Mouse (Mus musculus) embryonic fibroblast, embryonic 13.5 days (primary cell): Measurements from ENCODE around the gene Gm20765. TPM values are rescaled to one million over a fixed set of nuclear protein-coding genes. Genes with fewer than 3 reads are reported as not detected.
"Not testable (repeated sequence)": the region's sequence is repeated elsewhere in the genome, so short reads cannot be mapped to it uniquely, and the experiment has no call there.

Experiments used
- H3K27ac ChIP-seq: 2 replicates; pipeline ENCODE4 v1.5.1; 2012; ENCODE audit warnings: low read length, control low read depth, inconsistent platforms; ENCODE audit not compliant: insufficient read depth
- H3K4me1 ChIP-seq: 2 replicates; pipeline ENCODE4 v1.6.1; 2011; ENCODE audit warnings: low read length; ENCODE audit not compliant: control insufficient read depth, insufficient read depth
- H3K4me3 ChIP-seq: 2 replicates; pipeline ENCODE4 v1.5.1; 2011; ENCODE audit warnings: mild to moderate bottlenecking, control low read depth, low read length; ENCODE audit not compliant: insufficient read depth
- CTCF ChIP-seq: IDR thresholded peaks from 2 replicates; pipeline ENCODE4 v1.5.1; 2011; ENCODE audit warnings: mild to moderate bottlenecking, control low read depth, low read length, moderate library complexity, borderline replicate concordance; ENCODE audit not compliant: insufficient read depth
- POLR2A ChIP-seq: IDR thresholded peaks from 2 replicates; pipeline ENCODE4 v1.6.1; 2011; ENCODE audit warnings: low read depth, mild to moderate bottlenecking, control low read depth, low read length, moderate library complexity
- polyA plus RNA-seq: library from polyadenylated mRNA; stranded (reverse); fragments of >200 nt; gene quantifications from 2 replicates; pipeline ENCODE4 v1.2.4, GENCODE M21; 2011; ENCODE audit warnings: low read depth; ENCODE audit not compliant: missing spikeins, insufficient read length

Gene Gm20765
- polyA plus RNA-seq: not detected in 2 replicates

DNA sequence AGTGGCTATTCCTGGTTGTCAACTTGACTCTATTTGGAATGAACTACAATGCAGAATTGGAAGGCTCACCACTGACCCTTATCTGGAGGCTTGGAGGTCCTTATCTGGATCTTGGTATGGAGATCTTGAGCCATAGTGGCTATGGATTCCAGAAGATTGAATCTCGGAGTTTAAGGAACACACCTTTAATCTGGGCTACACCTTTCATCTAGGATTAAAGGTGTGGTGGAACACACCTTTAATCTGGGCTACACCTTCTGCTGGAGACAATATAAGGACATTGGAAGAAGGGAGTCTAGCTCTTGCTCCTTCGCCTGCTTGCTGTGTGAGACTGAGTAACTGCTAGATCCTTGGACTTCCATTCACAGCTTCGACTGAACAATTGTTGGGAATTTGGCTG lies at the start of gene Gm20765:
Gene Gm20765 (plus strand): TSS at position 301 of the 400 bp plus-strand sequence.
- not testable (repeated sequence) for H3K27ac ChIP-seq, H3K4me1 ChIP-seq, H3K4me3 ChIP-seq

DNA sequence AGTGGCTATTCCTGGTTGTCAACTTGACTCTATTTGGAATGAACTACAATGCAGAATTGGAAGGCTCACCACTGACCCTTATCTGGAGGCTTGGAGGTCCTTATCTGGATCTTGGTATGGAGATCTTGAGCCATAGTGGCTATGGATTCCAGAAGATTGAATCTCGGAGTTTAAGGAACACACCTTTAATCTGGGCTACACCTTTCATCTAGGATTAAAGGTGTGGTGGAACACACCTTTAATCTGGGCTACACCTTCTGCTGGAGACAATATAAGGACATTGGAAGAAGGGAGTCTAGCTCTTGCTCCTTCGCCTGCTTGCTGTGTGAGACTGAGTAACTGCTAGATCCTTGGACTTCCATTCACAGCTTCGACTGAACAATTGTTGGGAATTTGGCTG lies 42.6 kb upstream of the Gm20765 start, which contains the start of gene Gm21293:
Gene Gm21293 (plus strand): TSS at position 301 of the 400 bp plus-strand sequence.
- not testable (repeated sequence) for H3K4me3 ChIP-seq, H3K4me1 ChIP-seq, H3K27ac ChIP-seq

DNA sequence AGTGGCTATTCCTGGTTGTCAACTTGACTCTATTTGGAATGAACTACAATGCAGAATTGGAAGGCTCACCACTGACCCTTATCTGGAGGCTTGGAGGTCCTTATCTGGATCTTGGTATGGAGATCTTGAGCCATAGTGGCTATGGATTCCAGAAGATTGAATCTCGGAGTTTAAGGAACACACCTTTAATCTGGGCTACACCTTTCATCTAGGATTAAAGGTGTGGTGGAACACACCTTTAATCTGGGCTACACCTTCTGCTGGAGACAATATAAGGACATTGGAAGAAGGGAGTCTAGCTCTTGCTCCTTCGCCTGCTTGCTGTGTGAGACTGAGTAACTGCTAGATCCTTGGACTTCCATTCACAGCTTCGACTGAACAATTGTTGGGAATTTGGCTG lies 34.1 kb upstream of the Gm20765 start, which contains the start of gene Gm6763:
Gene Gm6763 (plus strand): TSS at position 301 of the 400 bp plus-strand sequence.
- H3K4me1 ChIP-seq, H3K27ac ChIP-seq, H3K4me3 ChIP-seq: not testable (repeated sequence)

DNA sequence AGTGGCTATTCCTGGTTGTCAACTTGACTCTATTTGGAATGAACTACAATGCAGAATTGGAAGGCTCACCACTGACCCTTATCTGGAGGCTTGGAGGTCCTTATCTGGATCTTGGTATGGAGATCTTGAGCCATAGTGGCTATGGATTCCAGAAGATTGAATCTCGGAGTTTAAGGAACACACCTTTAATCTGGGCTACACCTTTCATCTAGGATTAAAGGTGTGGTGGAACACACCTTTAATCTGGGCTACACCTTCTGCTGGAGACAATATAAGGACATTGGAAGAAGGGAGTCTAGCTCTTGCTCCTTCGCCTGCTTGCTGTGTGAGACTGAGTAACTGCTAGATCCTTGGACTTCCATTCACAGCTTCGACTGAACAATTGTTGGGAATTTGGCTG lies 25.6 kb upstream of the Gm20765 start, which contains the start of gene Gm8764:
Gene Gm8764 (plus strand): TSS at position 301 of the 400 bp plus-strand sequence.
- not testable (repeated sequence) for H3K27ac ChIP-seq, H3K4me3 ChIP-seq, H3K4me1 ChIP-seq

DNA sequence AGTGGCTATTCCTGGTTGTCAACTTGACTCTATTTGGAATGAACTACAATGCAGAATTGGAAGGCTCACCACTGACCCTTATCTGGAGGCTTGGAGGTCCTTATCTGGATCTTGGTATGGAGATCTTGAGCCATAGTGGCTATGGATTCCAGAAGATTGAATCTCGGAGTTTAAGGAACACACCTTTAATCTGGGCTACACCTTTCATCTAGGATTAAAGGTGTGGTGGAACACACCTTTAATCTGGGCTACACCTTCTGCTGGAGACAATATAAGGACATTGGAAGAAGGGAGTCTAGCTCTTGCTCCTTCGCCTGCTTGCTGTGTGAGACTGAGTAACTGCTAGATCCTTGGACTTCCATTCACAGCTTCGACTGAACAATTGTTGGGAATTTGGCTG lies 17.1 kb upstream of the Gm20765 start, which contains the start of gene Gm21304:
Gene Gm21304 (plus strand): TSS at position 301 of the 400 bp plus-strand sequence.
- H3K27ac ChIP-seq, H3K4me3 ChIP-seq, H3K4me1 ChIP-seq: not testable (repeated sequence)

DNA sequence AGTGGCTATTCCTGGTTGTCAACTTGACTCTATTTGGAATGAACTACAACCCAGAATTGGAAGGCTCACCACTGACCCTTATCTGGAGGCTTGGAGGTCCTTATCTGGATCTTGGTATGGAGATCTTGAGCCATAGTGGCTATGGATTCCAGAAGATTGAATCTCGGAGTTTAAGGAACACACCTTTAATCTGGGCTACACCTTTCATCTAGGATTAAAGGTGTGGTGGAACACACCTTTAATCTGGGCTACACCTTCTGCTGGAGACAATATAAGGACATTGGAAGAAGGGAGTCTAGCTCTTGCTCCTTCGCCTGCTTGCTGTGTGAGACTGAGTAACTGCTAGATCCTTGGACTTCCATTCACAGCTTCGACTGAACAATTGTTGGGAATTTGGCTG lies 8.6 kb upstream of the Gm20765 start, which contains the start of gene Gm21312:
Gene Gm21312 (plus strand): TSS at position 301 of the 400 bp plus-strand sequence.
- not testable (repeated sequence) for H3K4me1 ChIP-seq, H3K27ac ChIP-seq, H3K4me3 ChIP-seq

DNA sequence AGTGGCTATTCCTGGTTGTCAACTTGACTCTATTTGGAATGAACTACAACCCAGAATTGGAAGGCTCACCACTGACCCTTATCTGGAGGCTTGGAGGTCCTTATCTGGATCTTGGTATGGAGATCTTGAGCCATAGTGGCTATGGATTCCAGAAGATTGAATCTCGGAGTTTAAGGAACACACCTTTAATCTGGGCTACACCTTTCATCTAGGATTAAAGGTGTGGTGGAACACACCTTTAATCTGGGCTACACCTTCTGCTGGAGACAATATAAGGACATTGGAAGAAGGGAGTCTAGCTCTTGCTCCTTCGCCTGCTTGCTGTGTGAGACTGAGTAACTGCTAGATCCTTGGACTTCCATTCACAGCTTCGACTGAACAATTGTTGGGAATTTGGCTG lies 8.4 kb downstream of the Gm20765 start, which contains the start of gene Gm4340:
Gene Gm4340 (plus strand): TSS at position 301 of the 400 bp plus-strand sequence.
- H3K4me1 ChIP-seq, H3K4me3 ChIP-seq, H3K27ac ChIP-seq: not testable (repeated sequence)

DNA sequence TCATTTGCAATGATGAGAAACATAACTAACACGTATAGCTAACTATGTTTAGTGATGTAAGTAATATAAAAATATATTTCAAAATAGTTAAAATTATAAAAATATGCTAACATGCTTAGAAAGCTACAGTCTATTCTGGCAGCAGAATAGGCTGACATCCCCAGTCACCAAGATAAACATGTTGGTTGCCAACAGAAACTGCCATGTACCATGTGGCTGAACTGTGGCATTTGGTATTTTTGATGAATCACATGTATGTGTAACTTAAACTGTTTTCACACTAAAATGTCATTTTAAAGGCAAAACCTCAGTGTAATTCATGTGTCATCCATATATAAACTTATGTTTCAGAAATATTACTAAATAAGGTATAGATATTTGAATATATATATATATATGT lies 24.3 kb downstream of the Gm20765 start:
- no peaks in the 10 kb centered on the region for H3K4me1 ChIP-seq
- TF ChIP-seq POLR2A: no peak
- TF ChIP-seq CTCF: no peak
- no peak overlapping the region for H3K27ac ChIP-seq
- H3K4me3 ChIP-seq: no peak overlapping the region

DNA sequence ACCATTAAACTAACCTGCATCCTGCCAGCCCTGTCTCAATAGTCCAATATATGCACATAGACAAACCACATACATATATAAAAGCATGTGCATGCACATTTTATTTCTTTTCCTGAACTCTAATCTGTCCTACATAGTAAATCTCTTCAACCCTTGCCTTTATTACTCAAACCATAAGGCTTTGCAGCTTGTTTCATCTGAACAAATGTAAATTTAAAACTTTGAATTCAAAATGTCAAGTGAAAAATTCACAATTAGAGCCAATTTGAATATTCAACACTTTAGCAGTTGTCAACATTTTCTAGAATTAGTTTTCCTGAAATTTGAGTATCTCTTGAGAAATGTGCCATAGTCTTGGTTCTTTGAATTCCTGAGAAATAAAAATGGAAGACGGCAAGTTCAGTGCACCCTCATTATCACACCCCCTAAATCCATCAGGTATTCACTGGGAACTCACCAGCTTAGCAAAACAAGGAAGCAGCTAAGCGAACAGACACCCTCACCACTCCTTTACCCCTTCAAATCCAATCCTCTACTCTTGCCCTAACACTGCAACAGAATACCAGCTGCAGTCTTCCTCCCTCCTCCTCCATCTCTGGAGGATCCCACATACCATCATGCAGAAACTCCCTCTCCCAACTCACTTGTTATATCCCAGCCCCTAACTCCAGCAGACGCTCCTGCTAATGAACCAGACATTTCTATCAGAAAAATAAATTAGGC lies 25.1 kb downstream of the Gm20765 start:
- Histone ChIP-seq H3K4me1 (no peaks in the 10 kb centered on the region), H3K27ac (no peak overlapping the region), H3K4me3 (no peak overlapping the region)
- TF ChIP-seq POLR2A (no peak), CTCF (no peak)

DNA sequence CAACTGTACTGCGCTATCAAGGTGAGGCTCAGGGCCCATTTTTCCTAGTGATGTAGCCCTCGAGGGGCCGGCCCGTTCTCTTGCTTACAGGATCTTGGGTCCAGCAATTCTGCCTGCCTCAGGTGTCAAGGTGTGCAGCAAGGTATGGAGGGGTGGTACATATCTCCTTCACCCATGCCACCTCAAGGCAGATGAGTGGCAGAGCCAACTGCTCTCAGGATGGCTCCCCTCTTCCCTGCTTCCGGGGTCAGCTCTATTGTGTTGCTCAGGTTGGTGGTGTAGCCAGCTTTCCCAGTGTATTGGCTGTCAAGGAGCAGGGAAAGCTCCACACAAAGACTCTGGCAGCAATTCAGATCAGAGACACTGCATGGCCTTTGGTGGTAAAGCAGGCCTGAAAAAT lies 29.2 kb downstream of the Gm20765 start:
- H3K4me3 ChIP-seq: no peak overlapping the region
- no peaks in the 10 kb centered on the region for H3K4me1 ChIP-seq

DNA sequence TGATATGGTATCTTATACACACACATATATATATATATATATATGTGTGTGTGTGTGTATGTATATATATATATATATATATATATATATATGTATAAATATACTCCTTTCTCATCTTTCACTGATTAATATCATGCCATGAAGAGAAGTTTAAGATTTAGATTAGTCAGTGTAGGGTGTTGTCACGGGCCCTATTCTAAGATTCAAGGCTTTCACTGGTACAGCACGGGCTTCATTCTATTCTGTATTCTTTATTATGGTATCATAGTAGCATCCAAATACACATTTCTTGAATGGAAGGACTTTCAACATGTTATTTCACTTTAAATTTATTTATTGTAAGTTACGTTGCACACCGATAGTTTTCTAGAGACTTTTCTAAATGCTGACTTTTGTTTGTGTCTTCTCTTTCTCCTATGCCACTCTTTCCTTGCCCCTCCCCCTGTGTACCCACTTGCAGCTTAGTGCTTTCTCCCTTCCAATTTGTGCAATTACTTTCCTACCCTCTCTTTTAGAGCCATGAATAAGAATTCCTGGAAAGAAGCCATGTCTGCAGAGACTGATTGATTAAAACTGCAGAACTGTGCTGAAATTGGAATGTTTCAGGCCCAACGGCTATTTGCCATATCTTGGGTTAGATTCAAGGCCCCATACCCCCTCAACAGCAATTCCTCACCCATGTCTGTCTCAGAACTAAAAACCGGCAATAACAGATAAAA lies 35.1 kb downstream of the Gm20765 start:
- Histone ChIP-seq H3K4me3 (no peak overlapping the region), H3K27ac (no peak overlapping the region), H3K4me1 (no peaks in the 10 kb centered on the region)
- TF ChIP-seq CTCF: no peak
- no peak for TF ChIP-seq POLR2A

More for the DNA sequence above, 29.2 kb downstream of the Gm20765 start:
- TF ChIP-seq POLR2A (no peak), CTCF (no peak)
- no peak overlapping the region for H3K27ac ChIP-seq

Other genes with a start within 250 kb of the Gm20765 start
- gene Gm21293, start 42.5 kb upstream of the Gm20765 start, polyA plus RNA-seq: not detected in 2 replicates
- not detected in 2 replicates for gene Gm6763, start 34.0 kb upstream of the Gm20765 start, polyA plus RNA-seq
- gene Gm8764, start 25.5 kb upstream of the Gm20765 start, polyA plus RNA-seq: not detected in 2 replicates
- not detected in 2 replicates for gene Gm21304, start 17.0 kb upstream of the Gm20765 start, polyA plus RNA-seq
- not detected in 2 replicates for gene Gm21312, start 8.5 kb upstream of the Gm20765 start, polyA plus RNA-seq
- gene Gm4340, start 8.5 kb downstream of the Gm20765 start, polyA plus RNA-seq: not detected in 2 replicates